In the genomic region with DNA sequence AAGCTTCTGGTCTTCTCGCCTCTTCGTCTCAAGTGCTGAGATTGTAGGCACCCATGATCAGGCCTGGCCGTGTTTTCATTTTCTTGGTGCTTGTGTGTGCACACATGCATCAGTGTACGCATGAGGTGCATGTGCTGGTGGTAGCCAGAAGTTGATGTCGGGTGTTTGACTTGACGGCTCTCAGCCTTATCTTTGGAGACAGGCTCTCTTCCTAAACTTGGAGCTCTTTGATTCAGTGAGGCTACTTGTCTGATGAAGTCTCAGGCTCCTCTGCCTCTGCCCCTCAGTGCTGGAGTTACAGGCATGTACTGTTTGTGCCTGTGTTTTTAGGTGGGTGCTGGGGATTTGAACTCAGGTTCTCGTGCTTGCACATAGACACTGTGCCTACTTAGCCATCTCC, we compare ENCODE assay signal across 15 mouse cellular contexts.
"Had no signal": no experiment of that assay in that cellular context is flagged by ENCODE, and none has a peak within 500 bp of the region (broad histone marks: within the 10 kb centered on the region; RNA-seq: fewer than 3 reads in every experiment).

No protein-coding gene starts in this region.

- H3K27me3 ChIP-seq: intestine, embryonic 15.5 days; midbrain, embryonic 15.5 days; neural tube, embryonic 12.5 days had no signal

- H3K4me3 ChIP-seq: intestine, embryonic 15.5 days; limb, embryonic 13.5 days; midbrain, embryonic 15.5 days; neural tube, embryonic 12.5 days had no signal

- H3K9ac ChIP-seq: intestine, embryonic 15.5 days; limb, embryonic 13.5 days; midbrain, embryonic 15.5 days; neural tube, embryonic 12.5 days had no signal

- H3K36me3 ChIP-seq: intestine, embryonic 15.5 days; midbrain, embryonic 15.5 days; neural tube, embryonic 12.5 days had no signal

- H3K9me3 ChIP-seq: intestine, embryonic 15.5 days; limb, embryonic 13.5 days; midbrain, embryonic 15.5 days; neural tube, embryonic 12.5 days had no signal

- ATAC-seq: intestine, embryonic 15.5 days; lung, postnatal 0 days; midbrain, embryonic 15.5 days had no signal

- DNase-seq: kidney, adult 8-10 months; left cerebral cortex, postnatal 4 days; lung, adult 2 months; lung, postnatal 36 days; retina, postnatal 1 day; right cerebral cortex, postnatal 4 days; spleen, adult 18-20 months; thymus, adult 18-20 months; thymus, postnatal 14 days had no signal

- H3K4me2 ChIP-seq: intestine, embryonic 15.5 days; limb, embryonic 13.5 days; midbrain, embryonic 11.5 days; midbrain, embryonic 15.5 days; neural tube, embryonic 12.5 days had no signal

- H3K27ac ChIP-seq: intestine, embryonic 15.5 days; limb, embryonic 13.5 days; midbrain, embryonic 15.5 days; neural tube, embryonic 12.5 days had no signal
